Mouse (Mus musculus): ENCODE measurements at regions not wholly inside any gene's neighbourhood (a gene's known extent, or its start where the extent isn't known, plus 50 kb on each side); places are given as distances from the start of the nearest gene placed in this dataset.

- TF ChIP-seq EP300 (optimal IDR thresholded peaks at IDR 0.05): no peak
- no peak for TF ChIP-seq CTCF (IDR thresholded peaks at IDR 0.05; ENCODE audit: low read depth)
Measured at GRCm38 (mm10) chr15:56479682-56480081, 997.7 kb downstream of the Slc22a22 start.

All from stomach, postnatal 0 days (tissue).